Mouse (Mus musculus) limb, embryonic 10.5 days (tissue): ENCODE results near the gene Lrfn4. TPM values are rescaled to one million over a fixed set of nuclear protein-coding genes. Genes with fewer than 3 reads are reported as not detected.

Experiments
- DNase-seq: peaks from one replicate; pipeline ENCODE4 v3.0.0-alpha.2; 2017; ENCODE audit warnings: low spot score
- H3K27ac ChIP-seq: fragments of 300-500 bp; sonication (generic); 2 replicates; pipeline ENCODE4 v1.5.1; 2016; ENCODE audit warnings: mild to moderate bottlenecking
- H3K27me3 ChIP-seq: fragments of 300-500 bp; sonication (generic); 2 replicates; pipeline ENCODE4 v1.6.1; 2016; ENCODE audit warnings: low read depth, mild to moderate bottlenecking; ENCODE audit not compliant: poor library complexity, severe bottlenecking
- H3K36me3 ChIP-seq: fragments of 300-500 bp; sonication (generic); 2 replicates; pipeline ENCODE4 v1.6.1; 2016; ENCODE audit warnings: mild to moderate bottlenecking, moderate library complexity
- H3K4me1 ChIP-seq: fragments of 300-500 bp; sonication (generic); 2 replicates; pipeline ENCODE4 v1.6.1; 2016
- H3K4me3 ChIP-seq: fragments of 300-500 bp; sonication (generic); 2 replicates; pipeline ENCODE4 v1.5.1; 2016; ENCODE audit warnings: mild to moderate bottlenecking, moderate library complexity
- H3K9me3 ChIP-seq: fragments of 300-500 bp; sonication (generic); replicated peaks from 2 replicates; pipeline ENCODE4 v1.6.1; 2016; ENCODE audit warnings: mild to moderate bottlenecking
- WGBS: fragments of 180-500 bp; shearing (Covaris S2); methylation state at CpG from one replicate; pipeline ENCODE4 v1.1.7; 2016; 5-methylcytosine and 5-hydroxymethylcytosine counted together
- microRNA-seq: library from miRNA; unstranded; fragments of <30 nt; microRNA quantifications from one replicate; pipeline ENCODE4, GENCODE M21; 2017
- polyA plus RNA-seq: library from polyadenylated mRNA; unstranded; fragments of >200 nt; fragmentation: Nextera tagmentation; extraction: Ambion mirVana; gene quantifications from 2 replicates; pipeline ENCODE4 v1.2.1, GENCODE M21; 2016

The Lrfn4 gene
- polyA plus RNA-seq, 1 experiment from 2014 or later: 8.0 TPM

DNA sequence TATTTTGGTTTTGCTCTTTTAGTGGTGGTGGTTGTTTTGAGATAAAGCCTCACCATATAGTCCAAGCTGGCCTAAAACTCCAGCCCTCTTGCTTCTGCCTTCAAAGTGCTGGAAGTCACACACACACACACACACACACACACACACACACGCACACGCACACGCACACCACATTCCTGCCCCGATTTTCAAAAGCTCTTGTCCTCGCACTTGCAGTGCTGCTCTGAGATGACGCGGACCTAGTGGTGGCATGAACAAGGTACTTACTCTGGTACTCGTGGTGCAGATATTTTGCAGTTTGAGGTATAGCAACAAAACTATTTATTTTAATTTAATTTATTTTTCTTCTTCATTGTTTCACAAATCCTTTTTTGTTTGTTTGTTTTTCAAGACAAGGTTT, 43.0 kb downstream of the Lrfn4 start:
- Histone ChIP-seq H3K27me3 (no peaks in the 10 kb centered on the region), H3K4me3 (no peak overlapping the region), H3K9me3 (no peaks in the 10 kb centered on the region), H3K36me3 (no peaks in the 10 kb centered on the region), H3K4me1 (peaks cover 7% of the 10 kb centered on the region), H3K27ac (no peak overlapping the region)
- 92% methylated on average over 8 of the region's 8 CpGs for WGBS
- no peak for DNase-seq

DNA sequence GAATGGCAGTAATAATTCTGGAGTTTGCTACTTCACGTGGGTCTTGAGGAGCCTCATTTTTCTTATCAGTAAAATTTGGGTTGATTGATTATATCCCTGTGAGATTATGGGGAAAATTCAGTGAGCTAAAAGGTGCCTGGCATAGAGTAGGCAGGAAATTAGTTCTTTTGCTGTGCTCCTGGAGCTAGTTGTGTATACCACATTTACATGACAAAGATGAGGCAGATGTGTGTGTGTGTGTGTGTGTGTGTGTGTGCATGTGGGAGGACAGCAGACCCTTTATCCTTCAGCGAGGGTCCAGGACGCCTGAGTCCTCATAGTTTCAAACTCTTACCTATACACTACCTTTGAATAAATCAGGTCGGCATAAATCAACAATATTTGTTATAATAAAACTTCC, 43.4 kb downstream of the Lrfn4 start:
- WGBS: 81% methylated on average over 4 of the region's 4 CpGs
- Histone ChIP-seq H3K36me3 (no peaks in the 10 kb centered on the region), H3K9me3 (no peaks in the 10 kb centered on the region), H3K27me3 (no peaks in the 10 kb centered on the region), H3K27ac (no peak overlapping the region), H3K4me3 (no peak overlapping the region), H3K4me1 (peaks cover 10% of the 10 kb centered on the region)
- no peak for DNase-seq

DNA sequence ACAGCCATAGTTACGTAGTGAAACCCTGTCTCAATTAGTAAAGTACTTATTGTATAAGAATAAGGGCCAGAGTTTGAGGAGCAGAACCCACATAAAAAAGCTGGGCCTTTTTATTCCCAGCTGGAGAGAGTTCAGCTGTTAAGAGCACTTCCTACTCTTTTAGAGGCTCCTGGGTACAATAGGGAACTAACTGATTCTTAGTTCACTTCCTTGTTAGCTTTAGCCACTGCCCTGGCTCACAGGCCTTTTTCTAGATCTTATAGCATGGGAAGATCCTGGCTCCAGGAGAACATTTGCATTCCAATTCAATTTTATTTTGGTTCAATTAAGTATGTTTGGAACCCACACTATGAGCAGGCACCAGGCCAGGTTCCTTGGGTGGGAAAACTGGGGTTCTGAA, 43.8 kb downstream of the Lrfn4 start:
- DNase-seq: no peak
- Histone ChIP-seq H3K4me3 (no peak overlapping the region), H3K36me3 (no peaks in the 10 kb centered on the region), H3K4me1 (peaks cover 12% of the 10 kb centered on the region), H3K27ac (no peak overlapping the region), H3K27me3 (no peaks in the 10 kb centered on the region), H3K9me3 (no peaks in the 10 kb centered on the region)
- 91% methylated on average over 1 of the region's 1 CpGs for WGBS

DNA sequence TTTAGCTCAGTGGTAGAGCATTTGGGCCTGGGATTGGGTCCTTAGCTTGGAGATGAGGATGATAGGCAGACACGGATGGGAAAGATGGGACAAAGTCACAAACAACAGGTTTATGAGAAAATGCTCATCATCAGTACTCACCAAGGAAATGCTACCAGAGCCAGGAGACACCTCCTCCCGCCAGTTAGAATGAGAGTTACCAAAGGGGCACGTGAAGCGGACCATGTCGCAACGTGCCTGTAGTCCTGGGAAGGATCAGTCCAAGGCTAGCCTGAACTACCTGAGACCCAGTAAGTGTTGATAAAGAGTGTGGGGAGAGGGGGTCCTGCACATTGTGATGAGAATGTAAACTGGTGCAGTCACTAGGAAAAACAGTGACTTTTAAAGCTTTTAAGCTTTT, 44.7 kb downstream of the Lrfn4 start:
- Histone ChIP-seq H3K27ac (no peak overlapping the region), H3K4me3 (no peak overlapping the region), H3K9me3 (no peaks in the 10 kb centered on the region), H3K4me1 (peaks cover 12% of the 10 kb centered on the region), H3K27me3 (no peaks in the 10 kb centered on the region), H3K36me3 (no peaks in the 10 kb centered on the region)
- WGBS: 89% methylated on average over 6 of the region's 6 CpGs
- DNase-seq: no peak

DNA sequence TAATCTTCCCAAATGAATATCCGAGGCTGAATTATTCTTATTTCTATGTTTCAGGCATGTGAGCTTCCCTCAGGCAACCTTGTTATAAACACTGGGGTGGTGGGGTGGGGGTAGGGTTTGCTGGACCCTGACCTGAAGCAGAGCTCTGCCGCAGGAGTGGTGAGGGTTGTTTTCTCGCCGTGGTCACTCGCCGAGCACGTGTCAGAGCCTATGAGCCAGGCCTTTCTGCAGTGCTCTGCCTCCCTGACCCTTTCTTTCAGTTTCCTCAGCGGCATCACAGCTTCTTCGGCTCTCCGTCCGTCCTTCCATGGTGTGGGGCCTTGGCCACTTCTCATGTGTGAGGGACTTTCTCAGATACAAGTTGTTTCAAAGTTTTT, 45.2 kb downstream of the Lrfn4 start:
- Histone ChIP-seq H3K27me3 (no peaks in the 10 kb centered on the region), H3K36me3 (no peaks in the 10 kb centered on the region), H3K9me3 (no peaks in the 10 kb centered on the region), H3K4me3 (no peak overlapping the region), H3K27ac (no peak overlapping the region), H3K4me1 (peaks cover 12% of the 10 kb centered on the region)
- WGBS: 88% methylated on average over 11 of the region's 11 CpGs
- DNase-seq: no peak

DNA sequence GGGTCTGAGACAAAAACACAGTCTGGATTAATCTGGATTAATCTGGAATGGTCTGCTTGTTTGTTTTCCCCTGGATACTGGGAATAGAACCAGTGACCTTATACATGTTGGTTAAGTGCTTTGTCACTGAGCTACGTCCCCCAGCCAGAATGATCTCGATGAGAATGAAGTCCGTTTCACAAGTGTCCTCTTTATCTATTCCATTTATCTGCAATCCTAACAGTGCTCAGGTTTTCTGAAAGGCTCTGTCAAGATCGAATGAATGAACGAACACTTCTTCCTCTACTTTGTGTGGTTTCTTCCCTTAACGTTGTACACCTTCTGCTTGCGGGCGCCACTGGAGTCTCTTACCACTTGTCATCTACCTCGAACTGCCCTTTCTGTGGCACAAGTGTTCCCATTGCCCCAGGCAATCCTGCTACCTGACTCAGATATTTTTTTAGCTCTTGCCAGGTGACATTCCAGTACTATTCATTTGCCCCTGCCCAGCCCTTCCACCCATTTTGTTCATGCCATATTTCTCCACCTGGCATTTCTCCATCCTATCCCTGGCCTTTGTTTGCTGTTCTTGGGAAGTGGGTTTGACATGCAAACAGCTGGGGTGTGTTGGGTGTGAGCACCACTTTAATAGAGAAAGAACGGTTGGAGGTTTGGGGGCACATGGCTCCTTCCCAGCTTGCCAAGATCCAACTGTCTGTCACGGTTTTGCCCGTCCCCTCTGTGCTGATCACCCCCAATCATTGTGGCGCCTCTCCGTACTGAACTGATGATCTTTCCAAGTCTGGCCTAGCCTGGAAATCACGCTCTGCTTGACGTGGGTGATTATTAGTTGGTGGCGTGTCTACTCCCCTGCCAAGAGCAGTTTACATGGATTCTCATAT, 45.9 kb downstream of the Lrfn4 start:
- H3K27ac ChIP-seq: no peak overlapping the region
- no peak for DNase-seq
- 90% methylated on average over 17 of the region's 17 CpGs for WGBS

DNA sequence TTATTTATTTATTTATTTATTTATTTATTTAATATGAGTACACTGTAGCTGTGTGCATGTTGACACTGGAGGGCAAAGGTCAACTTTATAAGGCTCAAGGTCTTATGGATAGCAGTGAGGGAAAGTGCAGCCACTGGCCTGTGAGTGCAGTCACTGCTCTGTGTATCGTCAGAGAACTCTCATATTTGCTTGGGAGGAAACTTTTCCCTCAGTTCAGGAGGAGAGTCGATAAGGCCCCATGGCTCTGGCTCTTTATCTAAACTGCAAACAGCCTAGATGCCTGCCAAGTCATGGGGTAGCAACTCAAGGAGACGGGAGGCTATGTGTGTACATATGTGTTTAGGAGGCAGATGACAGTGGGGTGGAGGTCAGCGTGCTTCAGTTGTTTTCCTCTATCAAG, 46.6 kb downstream of the Lrfn4 start:
- Histone ChIP-seq H3K4me1 (peaks cover 12% of the 10 kb centered on the region), H3K4me3 (no peak overlapping the region), H3K27me3 (no peaks in the 10 kb centered on the region), H3K36me3 (no peaks in the 10 kb centered on the region), H3K27ac (no peak overlapping the region), H3K9me3 (no peaks in the 10 kb centered on the region)
- WGBS: 83% methylated on average over 4 of the region's 4 CpGs
- DNase-seq: no peak

More for the DNA sequence above, 45.9 kb downstream of the Lrfn4 start:
- Histone ChIP-seq H3K9me3 (no peaks in the 10 kb centered on the region), H3K36me3 (no peaks in the 10 kb centered on the region), H3K4me3 (no peak overlapping the region), H3K4me1 (peaks cover 12% of the 10 kb centered on the region), H3K27me3 (no peaks in the 10 kb centered on the region)

DNA sequence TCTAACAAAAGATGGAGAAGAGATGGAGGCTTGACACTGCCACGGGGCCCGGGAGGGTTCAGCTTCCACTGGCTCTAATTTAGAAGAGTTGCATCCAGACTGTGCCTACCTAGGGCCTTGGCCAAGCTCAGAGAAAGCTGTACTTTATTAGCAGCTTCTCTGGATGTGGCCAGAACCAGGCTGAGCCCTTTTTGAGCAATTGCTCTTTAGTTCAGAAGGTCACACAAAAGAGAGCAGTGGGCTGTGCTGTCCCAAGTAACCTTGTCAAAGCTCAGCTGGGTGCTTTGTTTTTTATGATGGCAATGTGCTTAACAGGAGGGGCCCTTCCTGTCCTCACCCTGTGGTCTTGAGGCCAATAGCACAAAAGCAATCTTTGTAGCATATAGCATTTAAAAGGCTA, 47.8 kb downstream of the Lrfn4 start:
- no peaks in the 10 kb centered on the region for H3K9me3 ChIP-seq
- H3K27ac ChIP-seq: no peak overlapping the region
- H3K36me3 ChIP-seq: no peaks in the 10 kb centered on the region
- DNase-seq: no peak
- H3K4me3 ChIP-seq: no peak overlapping the region
- WGBS: 86% methylated on average over 2 of the region's 2 CpGs
- H3K27me3 ChIP-seq: no peaks in the 10 kb centered on the region
- peaks cover 12% of the 10 kb centered on the region for H3K4me1 ChIP-seq

DNA sequence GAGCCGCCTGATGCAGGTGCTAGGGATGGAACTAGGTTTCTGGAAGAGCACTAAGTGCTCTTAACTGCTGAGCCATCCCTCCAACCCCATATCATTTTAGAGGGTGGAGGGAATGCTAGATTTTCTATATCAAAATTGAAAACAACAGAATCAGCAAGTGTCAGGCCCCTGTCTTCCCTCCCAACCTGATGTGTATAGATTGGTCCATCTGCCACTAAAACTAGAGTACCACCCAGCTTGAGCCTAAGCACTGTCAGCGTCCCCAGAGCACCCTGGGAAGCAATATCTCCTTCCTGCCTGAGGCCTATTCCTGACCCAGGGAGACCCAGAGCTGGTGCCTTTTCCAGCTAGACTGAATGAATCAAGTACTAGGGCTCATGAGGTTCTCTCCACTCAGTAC, 48.6 kb downstream of the Lrfn4 start:
- Histone ChIP-seq H3K27me3 (no peaks in the 10 kb centered on the region), H3K4me3 (no peak overlapping the region), H3K4me1 (peaks cover 12% of the 10 kb centered on the region), H3K27ac (no peak overlapping the region), H3K9me3 (no peaks in the 10 kb centered on the region), H3K36me3 (no peaks in the 10 kb centered on the region)
- WGBS: 81% methylated on average over 2 of the region's 2 CpGs
- no peak for DNase-seq

DNA sequence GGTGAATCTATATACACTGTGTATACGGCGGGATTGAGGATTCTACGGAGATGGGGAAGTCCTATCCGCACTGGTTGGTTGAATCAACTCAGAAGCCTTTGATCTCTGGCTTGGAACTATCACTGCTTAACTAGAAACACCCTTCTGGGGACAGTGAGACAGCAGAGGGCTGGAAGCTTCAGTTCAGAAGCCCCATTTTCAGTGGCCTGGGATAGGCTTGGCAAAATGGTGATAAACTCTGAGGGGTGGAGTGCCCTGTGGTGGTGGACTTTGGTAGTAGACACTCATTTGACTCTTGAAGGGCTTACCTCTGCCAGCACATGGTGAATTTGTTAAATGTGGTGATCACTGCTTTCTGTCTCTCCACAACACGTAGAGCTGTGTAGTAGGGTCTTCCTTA, 49.8 kb downstream of the Lrfn4 start:
- 84% methylated on average over 5 of the region's 5 CpGs for WGBS
- Histone ChIP-seq H3K27me3 (no peaks in the 10 kb centered on the region), H3K27ac (no peak overlapping the region), H3K9me3 (no peaks in the 10 kb centered on the region), H3K36me3 (no peaks in the 10 kb centered on the region), H3K4me3 (no peak overlapping the region), H3K4me1 (peaks cover 12% of the 10 kb centered on the region)
- no peak for DNase-seq

Small RNAs within 50 kb of the gene (microRNA-seq; reads per million reads assigned to microRNA genes)
- gene Mir6986: 0.88 reads per million

Other genes with a start within 250 kb of the Lrfn4 start
- gene Kdm2a, start 217.4 kb downstream of the Lrfn4 start, polyA plus RNA-seq: 67.6 and 77.9 TPM in 2 replicates
- gene Rhod, start 176.2 kb downstream of the Lrfn4 start, polyA plus RNA-seq: 24.7 and 32.9 TPM in 2 replicates
- gene Syt12, start 138.2 kb downstream of the Lrfn4 start, polyA plus RNA-seq: 0.53 and 0.95 TPM in 2 replicates
- not detected in 2 replicates for gene 2010003K11Rik, start 117.1 kb downstream of the Lrfn4 start, polyA plus RNA-seq
- gene Pcx, start 105.2 kb downstream of the Lrfn4 start, polyA plus RNA-seq: 15.8 and 18.8 TPM in 2 replicates
- gene Rce1, start 10.0 kb upstream of the Lrfn4 start, polyA plus RNA-seq: 85.7 and 90.4 TPM in 2 replicates
- 1.5 and 4.5 TPM in 2 replicates for gene Gm960, start 83.0 kb upstream of the Lrfn4 start, polyA plus RNA-seq
- gene Sptbn2, start 95.5 kb upstream of the Lrfn4 start, polyA plus RNA-seq: 3.4 and 4.2 TPM in 2 replicates
- 87.3 and 113 TPM in 2 replicates for gene Rbm4b, start 140.8 kb upstream of the Lrfn4 start, polyA plus RNA-seq
- gene Rbm4, start 178.2 kb upstream of the Lrfn4 start, polyA plus RNA-seq: 91.5 and 108 TPM in 2 replicates
- 32.7 and 33.8 TPM in 2 replicates for gene Gm21992, start 195.9 kb upstream of the Lrfn4 start, polyA plus RNA-seq
- 134 TPM in 2 replicates for gene Rbm14, start 196.0 kb upstream of the Lrfn4 start, polyA plus RNA-seq
- 48.9 and 55.3 TPM in 2 replicates for gene Ccs, start 223.7 kb upstream of the Lrfn4 start, polyA plus RNA-seq
- not detected in 2 replicates for gene Ccdc87, start 223.7 kb upstream of the Lrfn4 start, polyA plus RNA-seq
- gene Ctsf, start 239.5 kb upstream of the Lrfn4 start, polyA plus RNA-seq: 13.3 and 18.5 TPM in 2 replicates